Mouse (Mus musculus) retina, embryonic 14.5 days (tissue): ENCODE measurements around the gene Trappc5.

Experiments used
- DNase-seq: peaks from one replicate; pipeline ENCODE4 v3.0.0-alpha.2; 2015; ENCODE audit warnings: low spot score

The Trappc5 gene

GRCm38 (mm10) chr8:3676993-3677579 lies 987 bp downstream of the Trappc5 start:
- DNase-seq = peak; percentile 8

GRCm38 (mm10) chr8:3678831-3679230 lies 2.7 kb downstream of the Trappc5 start:
- no peak for DNase-seq

- DNase-seq = no peak
Measured at GRCm38 (mm10) chr8:3679236-3679635, 3.1 kb downstream of the Trappc5 start.

GRCm38 (mm10) chr8:3679656-3680055 lies 3.6 kb downstream of the Trappc5 start:
- DNase-seq = no peak

GRCm38 (mm10) chr8:3682435-3682834 lies 6.3 kb downstream of the Trappc5 start:
- no peak for DNase-seq

- no peak for DNase-seq
Measured at GRCm38 (mm10) chr8:3683408-3684176, 7.5 kb downstream of the Trappc5 start.

- DNase-seq = no peak
Measured at GRCm38 (mm10) chr8:3684530-3684929, 8.4 kb downstream of the Trappc5 start.

- no peak for DNase-seq
Measured at GRCm38 (mm10) chr8:3685422-3685821, 9.3 kb downstream of the Trappc5 start.

GRCm38 (mm10) chr8:3687537-3687936 lies 11.4 kb downstream of the Trappc5 start:
- DNase-seq = no peak

- DNase-seq = no peak
Measured at GRCm38 (mm10) chr8:3690774-3691173, 14.7 kb downstream of the Trappc5 start.

GRCm38 (mm10) chr8:3694121-3694520 lies 18.0 kb downstream of the Trappc5 start, which contains the start of gene Fcer2a:
Fcer2a (minus strand) TSS chr8:3694175.
- no peak for DNase-seq

- no peak for DNase-seq
Measured at GRCm38 (mm10) chr8:3701491-3701890, 25.4 kb downstream of the Trappc5 start.

GRCm38 (mm10) chr8:3705711-3706110 lies 29.6 kb downstream of the Trappc5 start:
- DNase-seq = peak; percentile 34

GRCm38 (mm10) chr8:3707611-3708010 lies 31.5 kb downstream of the Trappc5 start:
- DNase-seq = no peak

- DNase-seq = no peak
Measured at GRCm38 (mm10) chr8:3710312-3710711, 34.2 kb downstream of the Trappc5 start.

GRCm38 (mm10) chr8:3711646-3712045 lies 35.5 kb downstream of the Trappc5 start:
- no peak for DNase-seq

- no peak for DNase-seq
Measured at GRCm38 (mm10) chr8:3717321-3717954, 41.3 kb downstream of the Trappc5 start.

- peak; percentile 75 for DNase-seq
Measured at GRCm38 (mm10) chr8:3718559-3718958, 42.5 kb downstream of the Trappc5 start.

GRCm38 (mm10) chr8:3720551-3720950 lies 44.5 kb downstream of the Trappc5 start, which contains the start of gene Clec4g:
Clec4g (minus strand) TSS chr8:3720651.
- no peak for DNase-seq

GRCm38 (mm10) chr8:3721041-3721440 lies 44.9 kb downstream of the Trappc5 start:
- DNase-seq = no peak
